Mouse (Mus musculus) Patski (cell line): ENCODE results near the gene Bmper. TPM values are rescaled to one million over a fixed set of nuclear protein-coding genes. Genes with fewer than 3 reads are reported as not detected.

Source experiments
- ATAC-seq: fragments of 100-300 bp; one replicate; pipeline ENCODE4 v1.8.0; 2021
- CTCF ChIA-PET: fragments of 350-600 bp; sonication (Branson Sonifier 250); formaldehyde crosslinking; loops from one replicate; lab custom pipeline; 2022; ENCODE audit warnings: inconsistent platforms; lab: Charles Lee
- POLR2A ChIA-PET: fragments of 350-600 bp; sonication (Branson Sonifier 250); formaldehyde crosslinking; loops from one replicate; lab custom pipeline; 2022; ENCODE audit warnings: antibody characterized with exemption, inconsistent platforms; lab: Charles Lee
- DNase-seq: peaks from one replicate; pipeline ENCODE4 v3.0.0-alpha.2; 2011; ENCODE audit warnings: low read depth, low spot score
- H3K27me3 ChIP-seq: fragments of 371-371 bp; one replicate; pipeline ENCODE4 v1.5.1; 2021
- CTCF ChIP-seq: fragments of 100-300 bp; IDR thresholded peaks from one replicate; pipeline ENCODE4 v1.5.1; 2021
- in situ Hi-C: fragments of 300-500 bp; cut with MboI; formaldehyde crosslinking; loops from 3 replicates; pipeline ENCODE4 v1.11.1; 2018; ENCODE audit warnings: low pct_unique_long_range_greater_than_20kb, mixed read lengths
- polyA plus RNA-seq: library from polyadenylated mRNA; unstranded; gene quantifications from one replicate; pipeline ENCODE4 v1.2.3, GENCODE M21; 2021

The Bmper gene
- 1.4 TPM for polyA plus RNA-seq

DNA sequence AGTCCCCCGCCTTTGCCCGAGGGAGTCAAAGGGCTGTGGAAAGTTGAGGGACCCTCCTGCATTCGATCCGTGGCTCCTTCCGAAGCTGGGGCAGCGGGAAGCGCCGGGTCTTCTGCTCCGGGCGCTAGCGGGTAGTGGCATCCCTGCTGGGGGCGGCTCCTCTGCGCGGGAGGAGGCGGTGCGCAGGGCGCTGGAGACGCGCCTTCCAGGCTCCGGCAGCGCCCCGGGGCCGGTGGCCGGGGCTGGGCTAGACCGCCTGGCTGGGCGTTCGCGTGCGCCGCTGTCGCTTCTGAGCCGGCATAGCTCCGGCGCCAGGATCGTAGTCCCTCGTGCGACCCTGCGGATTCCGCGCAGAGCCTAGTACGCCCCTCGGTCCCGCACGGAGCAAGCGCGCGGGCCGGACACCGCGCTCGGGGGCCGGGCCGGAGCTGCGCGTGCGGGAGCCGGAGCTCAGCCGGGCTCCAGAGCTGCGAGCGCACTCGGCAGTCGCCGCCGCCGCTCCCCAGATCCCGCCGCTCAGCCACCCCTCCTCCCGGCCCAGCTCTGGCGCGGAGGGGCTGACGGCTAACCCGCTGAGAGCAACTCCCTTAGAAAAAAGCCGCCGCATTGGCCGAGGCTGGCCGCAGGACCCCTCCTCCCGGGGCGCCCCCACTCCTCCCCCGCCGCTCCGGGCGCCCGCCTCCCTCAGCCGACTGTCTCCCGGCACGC lies at the start of gene Bmper:
Gene Bmper, plus strand, starts transcription at position 236 of the 708 bp plus-strand sequence.
- DNase-seq (no peak), ATAC-seq (peak; percentile 83)
- CTCF ChIA-PET: no interaction called here
- peaks cover 19% of the 10 kb centered on the region for H3K27me3 ChIP-seq
- in situ Hi-C loops: loop anchor here (10.0 kb wide), 1 partner anchor 508 kb away; no protein-coding TSS in a partner anchor
- no peak for TF ChIP-seq CTCF
- POLR2A ChIA-PET: no interaction called here

DNA sequence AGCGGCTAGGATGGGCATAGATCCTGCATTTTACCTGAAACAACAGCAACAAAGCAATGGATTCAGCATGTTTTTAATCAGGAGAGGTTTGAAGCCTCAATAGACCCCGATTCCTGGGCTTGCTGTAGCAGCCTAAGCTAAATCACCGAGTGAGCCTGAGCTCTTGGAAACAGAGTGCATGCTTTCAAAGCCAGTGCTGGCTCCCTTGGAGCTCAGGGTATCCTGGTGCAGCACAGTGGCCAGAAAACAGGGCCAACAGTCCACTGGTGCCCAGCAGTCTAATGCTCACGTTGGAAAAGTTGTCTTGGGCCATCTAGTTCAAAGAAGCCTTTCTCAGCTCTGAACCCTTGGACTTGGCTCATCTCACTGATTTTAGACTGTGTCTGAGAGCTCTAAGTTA lies 45.4 kb upstream of the Bmper start:
- ChIA-PET POLR2A (no interaction called here), CTCF (interaction anchor here (0.9 to 1.1 kb wide), 2 partner anchors 8 to 35 kb away, joined by 3 read pairs; no protein-coding TSS in a partner anchor)
- in situ Hi-C loops: no loop called here
- TF ChIP-seq CTCF: no peak
- ATAC-seq: no peak
- no peak for DNase-seq
- no peaks in the 10 kb centered on the region for H3K27me3 ChIP-seq

DNA sequence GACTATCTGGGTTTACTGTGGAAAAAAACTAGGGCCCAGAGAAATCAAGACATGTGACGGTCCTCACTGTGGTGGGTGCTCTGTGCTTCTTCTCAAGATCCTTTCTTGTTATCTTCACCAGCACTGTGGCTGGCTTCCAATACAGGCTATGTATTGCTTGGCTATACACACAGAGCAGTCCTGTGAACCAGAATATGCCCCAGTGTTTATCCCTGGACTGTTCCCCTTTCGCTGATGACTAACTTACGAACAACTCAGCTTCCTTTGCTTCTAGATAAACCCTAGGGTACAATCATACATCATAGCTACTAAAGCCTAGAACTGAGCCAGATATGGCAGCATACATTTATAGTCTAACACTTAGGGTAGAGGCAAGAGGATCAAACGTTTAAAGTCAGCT lies 35.7 kb upstream of the Bmper start:
- ATAC-seq (no peak), DNase-seq (no peak)
- in situ Hi-C loops: no loop called here
- POLR2A ChIA-PET: no interaction called here
- CTCF ChIA-PET: no interaction called here
- H3K27me3 ChIP-seq: no peaks in the 10 kb centered on the region
- TF ChIP-seq CTCF: no peak

DNA sequence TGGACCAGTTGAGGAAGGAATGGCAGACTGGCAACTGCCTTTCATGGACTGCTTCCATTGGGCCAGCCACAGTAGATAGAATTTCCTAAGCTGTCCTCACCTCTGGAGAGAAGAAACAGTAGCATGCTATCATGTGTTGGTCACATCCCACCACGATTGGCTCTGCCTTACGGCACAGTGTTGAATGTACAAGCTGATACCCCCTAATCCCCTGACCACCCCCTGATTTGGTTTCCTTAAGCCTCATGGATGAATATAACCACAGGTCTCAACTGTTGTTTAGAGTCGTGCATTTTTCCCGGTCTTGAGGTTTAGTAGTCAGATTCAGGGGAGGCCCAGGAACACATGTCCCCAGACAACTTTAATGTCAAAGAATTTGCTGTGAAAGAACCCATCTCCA lies 34.7 kb upstream of the Bmper start:
- no peak for TF ChIP-seq CTCF
- no peak for ATAC-seq
- in situ Hi-C loops: no loop called here
- no peaks in the 10 kb centered on the region for H3K27me3 ChIP-seq
- ChIA-PET CTCF (no interaction called here), POLR2A (no interaction called here)
- no peak for DNase-seq

DNA sequence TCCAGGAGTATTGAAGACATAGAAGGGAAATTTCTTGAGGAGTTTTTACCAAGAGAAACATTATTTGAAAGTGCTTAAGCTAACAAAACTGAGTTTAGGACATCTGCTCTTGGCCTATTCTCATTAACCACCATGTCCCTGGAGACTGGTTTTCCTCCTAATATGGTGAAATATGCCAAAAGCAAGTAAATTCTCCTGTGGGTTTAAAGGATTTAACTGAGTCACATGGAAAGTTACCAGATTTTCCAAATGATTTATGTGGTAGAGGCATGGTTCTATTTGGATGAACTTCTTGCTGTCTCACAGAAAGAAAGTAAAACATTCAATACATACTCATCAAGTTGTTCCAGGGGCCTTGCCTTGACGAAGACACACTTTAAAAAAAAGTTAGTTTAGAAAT lies 31.9 kb upstream of the Bmper start:
- DNase-seq (peak; percentile 88), ATAC-seq (peak; percentile 12)
- no peak for TF ChIP-seq CTCF
- POLR2A ChIA-PET: no interaction called here
- in situ Hi-C loops: no loop called here
- CTCF ChIA-PET: interaction anchor here (0.7 to 1.4 kb wide), 2 partner anchors 9 to 11 kb away, joined by 3 to 4 read pairs; no protein-coding TSS in a partner anchor
- no peaks in the 10 kb centered on the region for H3K27me3 ChIP-seq

- ATAC-seq (no peak), DNase-seq (no peak)
- no peaks in the 10 kb centered on the region for H3K27me3 ChIP-seq
- ChIA-PET CTCF (interaction anchor here (1.4 kb wide), 1 partner anchor 10 kb away, joined by 4 read pairs; no protein-coding TSS in a partner anchor), POLR2A (no interaction called here)
- no peak for TF ChIP-seq CTCF
- in situ Hi-C loops: no loop called here
These were observed 31.4 kb upstream of the Bmper start for GRCm38 (mm10) chr9:23191431-23191830.

DNA sequence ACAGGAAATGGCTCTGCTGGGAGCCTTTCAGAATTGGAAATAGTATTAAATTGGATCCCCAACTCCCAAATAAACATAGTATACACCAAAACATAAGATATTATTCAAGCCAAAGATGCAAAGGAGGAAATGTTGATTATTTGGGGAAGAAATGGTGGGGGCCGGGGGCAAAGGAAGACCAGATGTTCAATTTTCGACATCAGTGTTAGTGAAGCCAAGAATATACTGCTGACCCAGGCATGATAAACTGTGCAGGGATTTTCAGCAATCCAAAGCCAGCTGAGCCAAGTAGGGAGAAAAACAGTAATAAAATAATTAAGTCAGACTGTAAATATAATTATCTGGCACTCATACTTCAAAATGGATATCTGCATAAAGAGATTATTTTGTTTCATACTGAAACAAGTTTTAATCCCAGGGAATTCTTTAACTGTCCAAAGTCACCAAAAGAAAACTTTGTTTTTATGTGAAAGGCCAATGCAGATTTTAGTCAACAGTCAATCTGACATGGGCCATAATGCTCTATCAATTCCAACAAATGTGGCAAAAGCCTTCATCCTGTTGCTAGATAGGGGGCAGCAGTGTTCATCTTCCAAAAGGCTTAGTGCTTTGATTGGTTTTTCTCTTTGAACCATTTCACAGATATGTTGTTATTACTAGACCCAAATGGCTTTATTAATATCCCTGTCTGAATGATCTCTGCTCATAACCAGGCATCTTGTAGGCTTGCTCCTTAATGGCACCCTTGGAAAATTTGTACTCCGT lies 30.1 kb upstream of the Bmper start:
- H3K27me3 ChIP-seq: no peaks in the 10 kb centered on the region
- POLR2A ChIA-PET: no interaction called here
- TF ChIP-seq CTCF: peak; percentile 13
- in situ Hi-C loops: no loop called here
- no peak for ATAC-seq
- CTCF ChIA-PET: interaction anchor here (1.1 kb wide), 1 partner anchor 35 kb away, joined by 3 read pairs; no protein-coding TSS in a partner anchor
- no peak for DNase-seq

- H3K27me3 ChIP-seq: no peaks in the 10 kb centered on the region
- in situ Hi-C loops: no loop called here
- no peak for DNase-seq
- CTCF ChIA-PET: no interaction called here
- no peak for ATAC-seq
- POLR2A ChIA-PET: no interaction called here
- TF ChIP-seq CTCF: no peak
These were observed 23.9 kb upstream of the Bmper start for GRCm38 (mm10) chr9:23198996-23199395.

- in situ Hi-C loops: no loop called here
- ATAC-seq: peak; percentile 54
- TF ChIP-seq CTCF: no peak
- H3K27me3 ChIP-seq: no peaks in the 10 kb centered on the region
- DNase-seq: peak; percentile 79
- CTCF ChIA-PET: no interaction called here
- POLR2A ChIA-PET: no interaction called here
These were observed 23.0 kb upstream of the Bmper start for GRCm38 (mm10) chr9:23199841-23200240.

DNA sequence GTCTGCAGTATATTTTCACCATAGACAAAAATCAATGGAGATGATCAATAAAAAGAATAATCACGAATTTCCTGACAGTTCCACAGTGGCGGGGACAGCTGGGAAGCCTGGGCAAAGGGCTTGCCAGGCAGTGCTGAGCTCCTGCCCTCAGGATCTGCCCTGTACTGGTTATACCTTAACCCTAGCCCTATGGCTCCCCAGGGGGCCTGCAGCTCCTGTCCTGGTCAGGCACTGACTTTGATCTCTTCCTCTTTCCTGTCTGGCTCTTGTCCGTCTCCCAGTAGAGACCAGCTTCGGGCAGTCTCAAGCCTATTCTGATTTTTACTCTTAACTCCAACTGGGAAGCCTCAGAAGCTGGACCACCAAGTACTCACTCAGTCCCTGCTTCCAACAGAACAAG lies 22.0 kb upstream of the Bmper start:
- TF ChIP-seq CTCF: no peak
- H3K27me3 ChIP-seq: no peaks in the 10 kb centered on the region
- in situ Hi-C loops: no loop called here
- ATAC-seq (no peak), DNase-seq (no peak)
- ChIA-PET POLR2A (interaction anchor here (0.7 kb wide), 1 partner anchor 260 kb away, joined by 7 read pairs; no protein-coding TSS in a partner anchor), CTCF (interaction anchor here (1.3 to 2.4 kb wide), 2 partner anchors 11 to 18 kb away, joined by 3 to 8 read pairs; no protein-coding TSS in a partner anchor)

DNA sequence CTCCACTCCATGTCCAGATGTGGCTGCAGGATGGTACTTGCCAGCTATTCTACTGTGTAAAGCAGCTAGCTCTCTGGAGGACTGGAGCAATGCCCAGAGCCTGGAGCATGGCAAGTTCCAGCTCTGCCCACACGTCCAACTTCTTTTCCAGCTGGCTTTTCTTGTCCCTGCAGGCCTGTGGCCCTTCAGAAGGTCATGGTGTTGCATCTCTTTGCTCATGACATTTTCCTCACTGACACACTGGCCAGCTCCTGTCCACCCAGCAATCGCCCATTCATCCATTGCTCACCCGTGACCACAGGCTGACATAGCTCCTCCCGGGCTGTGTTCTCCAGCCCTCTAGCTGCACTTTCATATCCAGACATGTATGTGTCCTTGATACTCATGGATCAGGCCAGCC lies 20.4 kb upstream of the Bmper start:
- no peak for DNase-seq
- ChIA-PET POLR2A (interaction anchor here (0.6 to 0.7 kb wide), 2 partner anchors 135 to 451 kb away, joined by 4 to 6 read pairs; no protein-coding TSS in a partner anchor), CTCF (interaction anchor here (2.4 kb wide), 1 partner anchor 9 kb away, joined by 8 read pairs; no protein-coding TSS in a partner anchor)
- in situ Hi-C loops: no loop called here
- H3K27me3 ChIP-seq: no peaks in the 10 kb centered on the region
- TF ChIP-seq CTCF: no peak
- no peak for ATAC-seq
